Mouse (Mus musculus): ENCODE measurements around the gene Hmgb3.

- TF ChIP-seq POLR2A (IDR thresholded peaks at IDR 0.05; ENCODE audit: borderline replicate concordance, insufficient read depth, low read length), result no peak
- no peak for TF ChIP-seq CTCF (IDR thresholded peaks at IDR 0.05; ENCODE audit: borderline replicate concordance, insufficient read depth, low read depth, low read length)
Observed at GRCm38 (mm10) chrX:71559336-71559735, 3.6 kb downstream of the Hmgb3 start.

Measured in cerebellum, adult 2 months (tissue).